In genomic region chr5:140637058-140637410, GRCm38 (mm10) we compare ENCODE assay signal across 8 mouse cellular contexts. TPM values are rescaled to one million over a fixed set of nuclear protein-coding genes. Genes with fewer than 3 reads are reported as not detected.
DNase-seq lines count a peak whose midpoint lies in the region; ATAC-seq and TF ChIP-seq lines count a peak whose summit lies in the region.
"Had no signal": no experiment of that assay in that cellular context is flagged by ENCODE, and none has a peak within 500 bp of the region (broad histone marks: within the 10 kb centered on the region; RNA-seq: fewer than 3 reads in every experiment).

No protein-coding gene starts in this region.

- 88% methylated on average over 6 of the region's 6 CpGs for WGBS in kidney, embryonic 15.5 days
- WGBS in thymus, adult 2 months, result 91% methylated on average over 6 of the region's 6 CpGs

- 0 out of 2 replicates have a peak overlapping the region, but pooled peaks have one; percentile 33 for H3K27ac ChIP-seq in kidney, embryonic 15.5 days
- H3K27ac ChIP-seq in thymus, adult 2 months (ENCODE audit: control insufficient read depth, insufficient read depth, low read length), result peak overlapping the region; percentile 87

- peaks cover 78% of the 10 kb centered on the region for H3K36me3 ChIP-seq in kidney, embryonic 15.5 days
- H3K36me3 ChIP-seq in thymus, adult 2 months (ENCODE audit: control insufficient read depth, insufficient read depth, low read length), result peaks cover 9% of the 10 kb centered on the region

- H3K4me2 ChIP-seq in kidney, embryonic 15.5 days, result no peak overlapping the region

- no peak overlapping the region for H3K9ac ChIP-seq in kidney, embryonic 15.5 days

- peaks cover 34% of the 10 kb centered on the region for H3K4me1 ChIP-seq in kidney, embryonic 15.5 days
- peaks cover 28% of the 10 kb centered on the region for H3K4me1 ChIP-seq in thymus, adult 2 months (replicated peaks; ENCODE audit: control insufficient read depth, insufficient read depth, low read length)

- no peak for TF ChIP-seq CTCF in thymus, adult 2 months (IDR thresholded peaks at IDR 0.05; ENCODE audit: borderline replicate concordance, control insufficient read depth, extremely low read depth, insufficient read depth, low read length, poor library complexity)

- no peak overlapping the region for H3K4me3 ChIP-seq in kidney, embryonic 15.5 days (replicated peaks)
- no peak overlapping the region for H3K4me3 ChIP-seq in thymus, adult 2 months (ENCODE audit: control insufficient read depth, insufficient read depth, low read length)

- no peak for ATAC-seq in kidney, embryonic 15.5 days (replicated peaks; ENCODE audit: low FRiP score)

- TF ChIP-seq POLR2A in thymus, adult 2 months (IDR thresholded peaks at IDR 0.05; ENCODE audit: control insufficient read depth, extremely low read depth, insufficient read depth, low read length, poor library complexity), result no peak

- no peak for DNase-seq in kidney, adult 9 months
- no peak for DNase-seq in thymus, adult 2 months
- DNase-seq in thymus, postnatal 4 days, result no peak
- peak; percentile 77 to 81 for DNase-seq in layer of hippocampus, postnatal 10 days (ENCODE audit: low spot score in 2 of 2)
- no peak for DNase-seq in urinary bladder, adult 18-20 months (ENCODE audit: low spot score in 2 of 2)
- no peak for DNase-seq in embryo, embryonic 11 days
- DNase-seq: cerebellum, adult 11 months had no signal

- no peaks in the 10 kb centered on the region for H3K27me3 ChIP-seq in kidney, embryonic 15.5 days
- H3K27me3 ChIP-seq in thymus, adult 2 months (ENCODE audit: control insufficient read depth, insufficient read depth, low read length), result no peaks in the 10 kb centered on the region

- no peaks in the 10 kb centered on the region for H3K9me3 ChIP-seq in kidney, embryonic 15.5 days (replicated peaks)

RNA-seq across cellular contexts. Expression of gene Ttyh3, which starts 11.8 kb away (rescaled TPM):
- 32.3 and 39.9 TPM in 2 replicates for polyA plus RNA-seq in kidney, embryonic 15.5 days (2015; fragmentation: Nextera tagmentation; extraction: Ambion mirVana)
- 139 and 177 TPM in 2 replicates for polyA plus RNA-seq in thymus, adult 2 months (2012; rRNA removed)
- 100 to 1,000 TPM; 371 to 388 TPM for total RNA-seq in layer of hippocampus, postnatal 10 days (2021)

RNA-seq across cellular contexts. Expression of gene Lfng, which starts 29.9 kb away (rescaled TPM):
- polyA plus RNA-seq in kidney, embryonic 15.5 days (2015; fragmentation: Nextera tagmentation; extraction: Ambion mirVana), result 32.3 and 34.5 TPM in 2 replicates
- polyA plus RNA-seq in thymus, adult 2 months (2012; rRNA removed), result 141 and 171 TPM in 2 replicates
- total RNA-seq in layer of hippocampus, postnatal 10 days (2021), result 10 to 100 TPM; 29.3 to 38.8 TPM

Comparison
In these comparisons a context has a peak if more than half of its experiments do, and no peak if none do; other contexts are left out.
1. DNase-seq: peak in layer of hippocampus, postnatal 10 days (2 of 2); none in kidney, adult 9 months (single experiment), thymus, adult 2 months (single experiment), thymus, postnatal 4 days (single experiment), urinary bladder, adult 18-20 months (0 of 2) and embryo, embryonic 11 days (single experiment).